Comparison of ENCODE assay signal across 24 mouse cellular contexts in genomic region chr3:123708626-123709025, GRCm38 (mm10). TPM values are rescaled to one million over a fixed set of nuclear protein-coding genes. Genes with fewer than 3 reads are reported as not detected.
DNase-seq lines count a peak whose midpoint lies in the region; ATAC-seq and TF ChIP-seq lines count a peak whose summit lies in the region.
"Had no signal": no experiment of that assay in that cellular context is flagged by ENCODE, and none has a peak within 500 bp of the region (broad histone marks: within the 10 kb centered on the region; RNA-seq: fewer than 3 reads in every experiment).

No protein-coding gene starts in this region.

- no peaks in the 10 kb centered on the region for H3K4me1 ChIP-seq in forebrain, embryonic 13.5 days
- H3K4me1 ChIP-seq in forebrain, embryonic 10.5 days: 0 out of 2 replicates have a peak, but pooled peaks cover 7% of the 10 kb centered on the region
- no peaks in the 10 kb centered on the region for H3K4me1 ChIP-seq in forebrain, postnatal 0 days (ENCODE audit: insufficient read depth)
- H3K4me1 ChIP-seq in forebrain, embryonic 11.5 days (replicated peaks; ENCODE audit: control insufficient read depth, insufficient read depth, low read length): no peaks in the 10 kb centered on the region
- H3K4me1 ChIP-seq: heart, embryonic 13.5 days had no signal

- no peak overlapping the region for H3K4me2 ChIP-seq in forebrain, embryonic 13.5 days
- H3K4me2 ChIP-seq in forebrain, postnatal 0 days (ENCODE audit: low read depth): no peak overlapping the region
- H3K4me2 ChIP-seq in forebrain, embryonic 11.5 days (ENCODE audit: low read depth, low read length, severe bottlenecking): no peak overlapping the region
- H3K4me2 ChIP-seq: heart, embryonic 13.5 days; hindbrain, embryonic 14.5 days had no signal

- peak; percentile 13; the same call in 1 of the 2 replicates for ATAC-seq in forebrain, embryonic 13.5 days
- ATAC-seq in forebrain, postnatal 0 days: peak; percentile 74
- no peak for ATAC-seq in forebrain, embryonic 11.5 days (replicated peaks; ENCODE audit: low FRiP score)
- ATAC-seq: activated CD4-positive, CD25-positive, alpha-beta regulatory T cell, adult 4 months; hindbrain, postnatal 0 days; inflammation-experienced regulatory T-cells, adult 6 months; intestine, embryonic 16.5 days had no signal

- DNase-seq in forebrain, embryonic 10.5 days (ENCODE audit: extremely low spot score, low spot score): no peak
- peak; percentile 35 for DNase-seq in forebrain, postnatal 0 days
- DNase-seq in forebrain, embryonic 11.5 days (ENCODE audit: low spot score): no peak
- DNase-seq in layer of hippocampus, adult 2 months (ENCODE audit: low spot score in 2 of 2): peak in 1 of 2 experiments; percentile 53
- no peak for DNase-seq in layer of hippocampus, adult 11-12 months (ENCODE audit: low spot score)
- DNase-seq in cerebellum, adult 18-20 months: no peak
- DNase-seq: adrenal gland, adult 8-10 months; adrenal gland, postnatal 25 days; cerebellum, adult 11-12 months; cerebellum, adult 9-10 months; cerebellum, postnatal 14 days; gastrocnemius, adult 2 months; gastrocnemius, postnatal 14 days; heart, adult 11 months; heart, postnatal 14 days; heart, postnatal 4 days; kidney, adult 18-20 months had no signal

- no peaks in the 10 kb centered on the region for H3K27me3 ChIP-seq in forebrain, embryonic 13.5 days
- no peaks in the 10 kb centered on the region for H3K27me3 ChIP-seq in forebrain, embryonic 10.5 days (ENCODE audit: poor library complexity, severe bottlenecking)
- H3K27me3 ChIP-seq in forebrain, postnatal 0 days (ENCODE audit: insufficient read depth, low read length): no peaks in the 10 kb centered on the region
- no peaks in the 10 kb centered on the region for H3K27me3 ChIP-seq in forebrain, embryonic 11.5 days (ENCODE audit: control insufficient read depth, insufficient read depth, low read length)
- H3K27me3 ChIP-seq: heart, embryonic 13.5 days had no signal

- WGBS in forebrain, embryonic 13.5 days: 86% methylated on average over 2 of the region's 2 CpGs
- WGBS in forebrain, embryonic 10.5 days: 96% methylated on average over 2 of the region's 2 CpGs
- WGBS in forebrain, postnatal 0 days: 65% methylated on average over 2 of the region's 2 CpGs
- 93% methylated on average over 2 of the region's 2 CpGs for WGBS in forebrain, embryonic 11.5 days

- TF ChIP-seq CTCF in forebrain, postnatal 0 days (IDR thresholded peaks at IDR 0.05; ENCODE audit: low read depth): no peak
- peak; percentile 43 for TF ChIP-seq CTCF in layer of hippocampus, adult 2 months (conservative IDR thresholded peaks at IDR 0.05)

- no peak overlapping the region for H3K4me3 ChIP-seq in forebrain, embryonic 13.5 days
- H3K4me3 ChIP-seq in forebrain, embryonic 10.5 days: no peak overlapping the region
- H3K4me3 ChIP-seq in forebrain, postnatal 0 days (ENCODE audit: low read depth, low read length): no peak overlapping the region
- no peak overlapping the region for H3K4me3 ChIP-seq in forebrain, embryonic 11.5 days (ENCODE audit: low read depth, low read length)
- H3K4me3 ChIP-seq in layer of hippocampus, adult 2 months: no peak overlapping the region
- H3K4me3 ChIP-seq: gastrocnemius, adult 2 months; heart, embryonic 13.5 days had no signal

- H3K9me3 ChIP-seq in forebrain, embryonic 13.5 days (replicated peaks): no peaks in the 10 kb centered on the region
- no peaks in the 10 kb centered on the region for H3K9me3 ChIP-seq in forebrain, embryonic 10.5 days
- H3K9me3 ChIP-seq in forebrain, postnatal 0 days (ENCODE audit: low read length): no peaks in the 10 kb centered on the region
- H3K9me3 ChIP-seq in forebrain, embryonic 11.5 days (ENCODE audit: control insufficient read depth, low read length): no peaks in the 10 kb centered on the region
- H3K9me3 ChIP-seq: heart, embryonic 13.5 days had no signal

- H3K9ac ChIP-seq in forebrain, embryonic 13.5 days: no peak overlapping the region
- no peak overlapping the region for H3K9ac ChIP-seq in forebrain, postnatal 0 days
- H3K9ac ChIP-seq in forebrain, embryonic 11.5 days (ENCODE audit: low read length): no peak overlapping the region
- H3K9ac ChIP-seq: heart, embryonic 13.5 days; hindbrain, embryonic 14.5 days had no signal

- no peak overlapping the region for H3K27ac ChIP-seq in forebrain, embryonic 13.5 days
- H3K27ac ChIP-seq in forebrain, embryonic 10.5 days: no peak overlapping the region
- no peak overlapping the region for H3K27ac ChIP-seq in forebrain, postnatal 0 days (ENCODE audit: low read depth, low read length)
- no peak overlapping the region for H3K27ac ChIP-seq in forebrain, embryonic 11.5 days (ENCODE audit: low read depth, low read length)
- 0 out of 2 replicates have a peak overlapping the region, but pooled peaks have one; percentile 2 for H3K27ac ChIP-seq in layer of hippocampus, adult 2 months
- H3K27ac ChIP-seq: gastrocnemius, adult 2 months; heart, embryonic 13.5 days; hindbrain, embryonic 14.5 days; hindbrain, postnatal 0 days had no signal

- H3K36me3 ChIP-seq in forebrain, embryonic 13.5 days (ENCODE audit: poor library complexity, severe bottlenecking): no peaks in the 10 kb centered on the region
- H3K36me3 ChIP-seq in forebrain, embryonic 10.5 days (replicated peaks): no peaks in the 10 kb centered on the region
- no peaks in the 10 kb centered on the region for H3K36me3 ChIP-seq in forebrain, postnatal 0 days (ENCODE audit: insufficient read depth)
- H3K36me3 ChIP-seq in forebrain, embryonic 11.5 days (ENCODE audit: control insufficient read depth, insufficient read depth, low read length): no peaks in the 10 kb centered on the region
- H3K36me3 ChIP-seq: heart, embryonic 13.5 days had no signal

RNA-seq across cellular contexts. Expression of gene Ndst3, which starts 18.0 kb away (rescaled TPM):
- 9.9 and 11.4 TPM in 2 replicates for polyA plus RNA-seq in forebrain, embryonic 13.5 days (2015; fragmentation: Nextera tagmentation; extraction: Ambion mirVana)
- polyA plus RNA-seq in forebrain, embryonic 10.5 days (2016; fragmentation: Nextera tagmentation; extraction: Ambion mirVana): 0.66 and 0.84 TPM in 2 replicates
- 7.3 and 9.3 TPM in 2 replicates for total RNA-seq in forebrain, postnatal 0 days (2014; rRNA removed)
- polyA plus RNA-seq in forebrain, postnatal 0 days (2015; fragmentation: Nextera tagmentation; extraction: Ambion mirVana): 2.8 and 4.2 TPM in 2 replicates
- 2.9 and 3.0 TPM in 2 replicates for polyA plus RNA-seq in forebrain, embryonic 11.5 days (2014; fragmentation: Nextera tagmentation; extraction: Ambion mirVana)
- total RNA-seq in layer of hippocampus, adult 2 months (2021): 10 to 100 TPM; 26.7 to 26.9 TPM
- total RNA-seq: gastrocnemius, adult 2 months had no signal
- polyA plus RNA-seq: activated CD4-positive, CD25-positive, alpha-beta regulatory T cell, adult 4 months; inflammation-experienced regulatory T-cells, adult 6 months had no signal
